Mouse (Mus musculus) liver, adult 2 months (tissue): ENCODE data around the gene Agbl3. TPM values are rescaled to one million over a fixed set of nuclear protein-coding genes. Genes with fewer than 3 reads are reported as not detected.

Experiments
- DNase-seq: peaks from one replicate; pipeline ENCODE4 v3.0.0-alpha.2; 2011; ENCODE audit warnings: low read depth, low spot score; ENCODE audit errors: extremely low read depth
- H3K27ac ChIP-seq: fragments of 200-500 bp; replicated peaks from 2 replicates; pipeline ENCODE4 v1.5.1; 2012; ENCODE audit warnings: low read depth, mild to moderate bottlenecking, control low read depth, inconsistent platforms, low read length; ENCODE audit not compliant: insufficient read depth
- H3K27me3 ChIP-seq: fragments of 200-500 bp; 2 replicates; pipeline ENCODE4 v1.6.1; 2012; ENCODE audit warnings: mild to moderate bottlenecking, moderate library complexity, low read length, inconsistent platforms; ENCODE audit not compliant: control insufficient read depth, insufficient read depth
- H3K36me3 ChIP-seq: fragments of 200-500 bp; 2 replicates; pipeline ENCODE4 v1.6.1; 2012; ENCODE audit warnings: low read length, inconsistent platforms; ENCODE audit not compliant: control insufficient read depth, insufficient read depth
- H3K4me1 ChIP-seq: fragments of 200-500 bp; 2 replicates; pipeline ENCODE4 v1.6.1; 2011; ENCODE audit warnings: low read length; ENCODE audit not compliant: control insufficient read depth, insufficient read depth
- H3K4me3 ChIP-seq: fragments of 200-500 bp; 2 replicates; pipeline ENCODE4 v1.5.1; 2011; ENCODE audit warnings: low read depth, mild to moderate bottlenecking, control low read depth, low read length, moderate library complexity; ENCODE audit not compliant: insufficient read depth
- H3K79me2 ChIP-seq: fragments of 200-500 bp; 2 replicates; pipeline ENCODE4 v1.6.1; 2012; ENCODE audit warnings: inconsistent platforms, mild to moderate bottlenecking, low read length, moderate library complexity; ENCODE audit not compliant: control insufficient read depth, insufficient read depth
- H3K9ac ChIP-seq: fragments of 200-500 bp; 2 replicates; pipeline ENCODE4 v1.6.1; 2012; ENCODE audit warnings: low read depth, mild to moderate bottlenecking, control low read depth, inconsistent platforms, low read length
- CTCF ChIP-seq: fragments of 200-500 bp; IDR thresholded peaks from 2 replicates; pipeline ENCODE4 v1.5.1; 2011; ENCODE audit warnings: low read depth, low read length, control low read depth
- POLR2A ChIP-seq: fragments of 200-500 bp; IDR thresholded peaks from 2 replicates; pipeline ENCODE4 v1.6.1; 2011; ENCODE audit warnings: low read length, control low read depth; ENCODE audit not compliant: insufficient read depth; ENCODE audit errors: extremely low read depth
- WGBS: fragments of 180-500 bp; shearing (Covaris S2); methylation state at CpG from one replicate; pipeline ENCODE4 v1.1.7; 2018; 5-methylcytosine and 5-hydroxymethylcytosine counted together
- polyA plus RNA-seq: library from polyadenylated mRNA; depleted of rRNA; stranded (reverse); fragments of >200 nt; gene quantifications from 2 replicates; pipeline ENCODE4 v1.2.3, GENCODE M21; 2012
- total RNA-seq: library from RNA; depleted of rRNA; stranded (reverse); fragments of >200 nt; gene quantifications from 2 replicates; pipeline ENCODE4 v1.2.3, GENCODE M21; 2014

Gene Agbl3
- total and polyA plus RNA-seq, 2 experiments = 2.3 to 8.6 TPM

GRCm38 (mm10) chr6:34884724-34885123, 104.5 kb downstream of the Agbl3 start:
- Histone ChIP-seq H3K79me2 (no peaks in the 10 kb centered on the region), H3K4me1 (no peaks in the 10 kb centered on the region), H3K4me3 (no peak overlapping the region), H3K36me3 (peaks cover 16% of the 10 kb centered on the region; the same call in 1 of the 2 replicates), H3K27ac (no peak overlapping the region), H3K9ac (no peak overlapping the region), H3K27me3 (no peaks in the 10 kb centered on the region)
- TF ChIP-seq POLR2A (no peak), CTCF (no peak)
- no peak for DNase-seq
- 88% methylated on average over 7 of the region's 7 CpGs for WGBS

GRCm38 (mm10) chr6:34887131-34887850, 107.1 kb downstream of the Agbl3 start:
- WGBS = 93% methylated on average over 6 of the region's 6 CpGs
- Histone ChIP-seq H3K27ac (no peak overlapping the region), H3K79me2 (no peaks in the 10 kb centered on the region), H3K4me3 (no peak overlapping the region), H3K36me3 (peaks cover 24% of the 10 kb centered on the region; the same call in 1 of the 2 replicates), H3K4me1 (no peaks in the 10 kb centered on the region), H3K9ac (no peak overlapping the region), H3K27me3 (no peaks in the 10 kb centered on the region)
- no peak for TF ChIP-seq CTCF
- TF ChIP-seq POLR2A = no peak
- DNase-seq = no peak

- Histone ChIP-seq H3K79me2 (no peaks in the 10 kb centered on the region; the same call in 1 of the 2 replicates), H3K4me1 (peaks cover 4% of the 10 kb centered on the region; the same call in 1 of the 2 replicates), H3K27me3 (no peaks in the 10 kb centered on the region), H3K9ac (no peak overlapping the region), H3K4me3 (no peak overlapping the region), H3K36me3 (peaks cover 25% of the 10 kb centered on the region), H3K27ac (no peak overlapping the region)
- DNase-seq = no peak
- WGBS = 74% methylated on average over 4 of the region's 4 CpGs
- TF ChIP-seq CTCF = no peak
- TF ChIP-seq POLR2A = no peak
Observed at GRCm38 (mm10) chr6:34889185-34889584, 109.0 kb downstream of the Agbl3 start.

GRCm38 (mm10) chr6:34895569-34895968, 115.3 kb downstream of the Agbl3 start:
- TF ChIP-seq CTCF (no peak), POLR2A (no peak)
- Histone ChIP-seq H3K27me3 (no peaks in the 10 kb centered on the region), H3K4me3 (no peak overlapping the region), H3K79me2 (no peaks in the 10 kb centered on the region; the same call in 1 of the 2 replicates), H3K9ac (no peak overlapping the region), H3K36me3 (peaks cover 15% of the 10 kb centered on the region), H3K27ac (peak overlapping the region; percentile 76), H3K4me1 (peaks cover 32% of the 10 kb centered on the region)
- WGBS = 95% methylated on average over 7 of the region's 7 CpGs
- DNase-seq = no peak

GRCm38 (mm10) chr6:34896168-34896780, 116.0 kb downstream of the Agbl3 start:
- no peaks in the 10 kb centered on the region; the same call in 1 of the 2 replicates for H3K79me2 ChIP-seq
- peak overlapping the region; percentile 41 for H3K9ac ChIP-seq
- no peaks in the 10 kb centered on the region for H3K27me3 ChIP-seq
- H3K36me3 ChIP-seq = peaks cover 13% of the 10 kb centered on the region
- WGBS = 46% methylated on average over 16 of the region's 16 CpGs
- H3K4me1 ChIP-seq = peaks cover 32% of the 10 kb centered on the region
- DNase-seq = peak; percentile 91
- peak overlapping the region; percentile 76 for H3K27ac ChIP-seq
- TF ChIP-seq CTCF (no peak), POLR2A (no peak)
- H3K4me3 ChIP-seq = no peak overlapping the region

- H3K27me3 ChIP-seq = no peaks in the 10 kb centered on the region
- H3K27ac ChIP-seq = peak overlapping the region; percentile 49
- peaks cover 32% of the 10 kb centered on the region for H3K4me1 ChIP-seq
- no peak overlapping the region for H3K9ac ChIP-seq
- TF ChIP-seq CTCF = no peak
- no peak for TF ChIP-seq POLR2A
- peaks cover 10% of the 10 kb centered on the region for H3K36me3 ChIP-seq
- no peak overlapping the region for H3K4me3 ChIP-seq
- DNase-seq = peak; percentile 92
- no peaks in the 10 kb centered on the region for H3K79me2 ChIP-seq
- 32% methylated on average over 2 of the region's 2 CpGs for WGBS
Observed at GRCm38 (mm10) chr6:34899127-34899526, 118.9 kb downstream of the Agbl3 start.
